Mouse (Mus musculus) kidney, embryonic 16.5 days (tissue): ENCODE measurements at regions not wholly inside any gene's neighbourhood (a gene's known extent, or its start where the extent isn't known, plus 50 kb on each side); places are given as distances from the start of the nearest gene placed in this dataset. TPM values are rescaled to one million over a fixed set of nuclear protein-coding genes. Genes with fewer than 3 reads are reported as not detected.
"Not testable (repeated sequence)": the region's sequence is repeated elsewhere in the genome, so short reads cannot be mapped to it uniquely, and the experiment has no call there.

Experiments
- ATAC-seq: fragments of 200-750 bp; cut with Nextera tagmentation; 2 replicates; pipeline ENCODE4 v1.8.0; 2017; ENCODE audit warnings: moderate TSS enrichment; ENCODE audit not compliant: low FRiP score, low TSS enrichment
- H3K27ac ChIP-seq: fragments of 300-500 bp; sonication (generic); 2 replicates; pipeline ENCODE4 v1.5.1; 2014; ENCODE audit warnings: low read length
- H3K27me3 ChIP-seq: fragments of 300-500 bp; sonication (generic); 2 replicates; pipeline ENCODE4 v1.6.1; 2014; ENCODE audit warnings: low read length, control low read depth, mixed read lengths; ENCODE audit not compliant: insufficient read depth
- H3K36me3 ChIP-seq: fragments of 300-500 bp; sonication (generic); 2 replicates; pipeline ENCODE4 v1.6.1; 2014; ENCODE audit warnings: low read length, control low read depth, mixed read lengths; ENCODE audit not compliant: insufficient read depth
- H3K4me1 ChIP-seq: fragments of 300-500 bp; sonication (generic); 2 replicates; pipeline ENCODE4 v1.6.1; 2014; ENCODE audit warnings: low read length, control low read depth, mixed read lengths; ENCODE audit not compliant: insufficient read depth
- H3K4me2 ChIP-seq: fragments of 300-500 bp; sonication (generic); replicated peaks from 2 replicates; pipeline ENCODE4 v1.6.1; 2014; ENCODE audit warnings: low read depth, low read length
- H3K4me3 ChIP-seq: fragments of 300-500 bp; sonication (generic); 2 replicates; pipeline ENCODE4 v1.5.1; 2014; ENCODE audit warnings: mild to moderate bottlenecking, low read length
- H3K9ac ChIP-seq: fragments of 300-500 bp; sonication (generic); replicated peaks from 2 replicates; pipeline ENCODE4 v1.6.1; 2014; ENCODE audit warnings: low read length
- H3K9me3 ChIP-seq: fragments of 300-500 bp; sonication (generic); 2 replicates; pipeline ENCODE4 v1.6.1; 2016; ENCODE audit warnings: low read length, control low read depth
- WGBS: fragments of 180-500 bp; shearing (Covaris S2); extraction: QIAGEN DNeasy Blood & Tissue Kit; methylation state at CpG from one replicate; pipeline ENCODE4 v1.1.7; 2014; 5-methylcytosine and 5-hydroxymethylcytosine counted together
- microRNA-seq: library from miRNA; unstranded; fragments of <30 nt; microRNA quantifications from one replicate; pipeline ENCODE4, GENCODE M21; 2016

- H3K36me3 ChIP-seq: no peaks in the 10 kb centered on the region
- no peak for ATAC-seq
- no peak overlapping the region for H3K4me2 ChIP-seq
- no peaks in the 10 kb centered on the region for H3K4me1 ChIP-seq
- no peak overlapping the region for H3K4me3 ChIP-seq
- no peaks in the 10 kb centered on the region for H3K9me3 ChIP-seq
- H3K27me3 ChIP-seq: no peaks in the 10 kb centered on the region
- 87% methylated on average over 2 of the region's 2 CpGs for WGBS
- no peak overlapping the region for H3K9ac ChIP-seq
- H3K27ac ChIP-seq: no peak overlapping the region
Observed at GRCm38 (mm10) chr14:96668635-96669034, 149.7 kb upstream of the Klhl1 start.

- Histone ChIP-seq H3K9ac (no peak overlapping the region), H3K27ac (no peak overlapping the region), H3K9me3 (no peaks in the 10 kb centered on the region), H3K4me2 (no peak overlapping the region), H3K36me3 (no peaks in the 10 kb centered on the region), H3K4me1 (no peaks in the 10 kb centered on the region), H3K4me3 (no peak overlapping the region), H3K27me3 (no peaks in the 10 kb centered on the region)
- ATAC-seq: no peak
- WGBS: 89% methylated on average over 1 of the region's 1 CpGs
Observed at GRCm38 (mm10) chr14:96656500-96656899, 137.6 kb upstream of the Klhl1 start.

GRCm38 (mm10) chr14:96630291-96630690 is 111.4 kb upstream of the Klhl1 start:
- Histone ChIP-seq H3K9ac (no peak overlapping the region), H3K4me3 (no peak overlapping the region), H3K4me2 (no peak overlapping the region), H3K27ac (no peak overlapping the region), H3K27me3 (no peaks in the 10 kb centered on the region), H3K9me3 (no peaks in the 10 kb centered on the region), H3K4me1 (no peaks in the 10 kb centered on the region), H3K36me3 (no peaks in the 10 kb centered on the region)
- WGBS: 65% methylated on average over 2 of the region's 2 CpGs
- no peak for ATAC-seq

GRCm38 (mm10) chr14:96606736-96607135 is 87.8 kb upstream of the Klhl1 start:
- Histone ChIP-seq H3K4me3 (no peak overlapping the region), H3K27ac (no peak overlapping the region), H3K4me2 (no peak overlapping the region), H3K36me3 (no peaks in the 10 kb centered on the region), H3K4me1 (no peaks in the 10 kb centered on the region), H3K9ac (no peak overlapping the region), H3K27me3 (no peaks in the 10 kb centered on the region), H3K9me3 (no peaks in the 10 kb centered on the region)
- 70% methylated on average over 4 of the region's 4 CpGs for WGBS
- ATAC-seq: no peak

GRCm38 (mm10) chr14:96601092-96601491 is 82.2 kb upstream of the Klhl1 start:
- not testable (repeated sequence) for H3K27ac ChIP-seq, H3K4me1 ChIP-seq, H3K4me3 ChIP-seq, H3K27me3 ChIP-seq, H3K9me3 ChIP-seq, H3K9ac ChIP-seq, H3K4me2 ChIP-seq, ATAC-seq, H3K36me3 ChIP-seq
- WGBS: 37% methylated on average over 1 of the region's 1 CpGs

- Histone ChIP-seq H3K27me3 (no peaks in the 10 kb centered on the region), H3K36me3 (no peaks in the 10 kb centered on the region), H3K27ac (no peak overlapping the region), H3K9me3 (no peaks in the 10 kb centered on the region), H3K9ac (no peak overlapping the region), H3K4me3 (no peak overlapping the region), H3K4me1 (no peaks in the 10 kb centered on the region), H3K4me2 (no peak overlapping the region)
- no peak for ATAC-seq
Observed at GRCm38 (mm10) chr14:96592051-96592450, 73.1 kb upstream of the Klhl1 start.

Small RNAs in the stretch of these regions (microRNA-seq; reads per million reads assigned to microRNA genes)
- gene Gm27441: not detected
